Mouse (Mus musculus) myocyte (in vitro differentiated cells): ENCODE measurements around the gene Camk1d.

Experiments
- CEBPB ChIP-seq: IDR thresholded peaks from 2 replicates; pipeline ENCODE4 v1.6.1; 2011; ENCODE audit warnings: mild to moderate bottlenecking, moderate library complexity; ENCODE audit not compliant: poor library complexity, insufficient read depth, severe bottlenecking
- E2F4 ChIP-seq: IDR thresholded peaks from one replicate; pipeline ENCODE4 v1.6.1; 2011; ENCODE audit warnings: mild to moderate bottlenecking, control low read depth, moderate library complexity; ENCODE audit not compliant: insufficient read depth
- MAX ChIP-seq: IDR thresholded peaks from one replicate; pipeline ENCODE4 v1.6.1; 2011; ENCODE audit warnings: low read depth, mild to moderate bottlenecking, control low read depth
- MYOD1 ChIP-seq, 3 experiments: IDR thresholded peaks; one replicate each; pipeline ENCODE4 v1.6.1; 2011; ENCODE audit warnings: control low read depth in 2 of 3, low read depth in 2 of 3, mild to moderate bottlenecking in 2 of 3, moderate library complexity in 1 of 3; ENCODE audit not compliant: insufficient read length in 2 of 3, control insufficient read depth in 1 of 3
- MYOG ChIP-seq, 3 experiments: IDR thresholded peaks; one replicate each; pipeline ENCODE4 v1.6.1; 2011; ENCODE audit warnings: control low read depth in 2 of 3, low read depth in 2 of 3, mild to moderate bottlenecking in 2 of 3; ENCODE audit not compliant: insufficient read length in 2 of 3, control insufficient read depth in 1 of 3, insufficient read depth in 1 of 3
- POLR2A ChIP-seq: IDR thresholded peaks from one replicate; pipeline ENCODE4 v1.6.1; 2011; ENCODE audit warnings: low read depth, mild to moderate bottlenecking, control low read depth, moderate library complexity; ENCODE audit not compliant: insufficient read length
- POLR2AphosphoS2 ChIP-seq: IDR thresholded peaks from one replicate; pipeline ENCODE4 v1.6.1; 2011; ENCODE audit warnings: low read depth, control low read depth; ENCODE audit not compliant: insufficient read length
- REST ChIP-seq: IDR thresholded peaks from one replicate; pipeline ENCODE4 v1.6.1; 2011; ENCODE audit warnings: mild to moderate bottlenecking, control low read depth, moderate library complexity; ENCODE audit not compliant: insufficient read depth, insufficient read length
- SRF ChIP-seq: IDR thresholded peaks from one replicate; pipeline ENCODE4 v1.6.1; 2011; ENCODE audit warnings: low read depth; ENCODE audit not compliant: control insufficient read depth, insufficient read length
- TCF12 ChIP-seq: IDR thresholded peaks from one replicate; pipeline ENCODE4 v1.6.1; 2011; ENCODE audit warnings: mild to moderate bottlenecking, control low read depth; ENCODE audit not compliant: poor library complexity, insufficient read depth, severe bottlenecking
- TCF3 ChIP-seq: IDR thresholded peaks from one replicate; pipeline ENCODE4 v1.6.1; 2011; ENCODE audit warnings: low read depth, control low read depth; ENCODE audit not compliant: insufficient read length
- USF1 ChIP-seq: IDR thresholded peaks from one replicate; pipeline ENCODE4 v1.6.1; 2011; ENCODE audit warnings: low read depth, mild to moderate bottlenecking, control low read depth, moderate library complexity

- TF ChIP-seq POLR2A (no peak), MAX (no peak), POLR2AphosphoS2 (no peak), CEBPB (no peak), TCF3 (no peak), E2F4 (no peak), USF1 (no peak), TCF12 (no peak), MYOD1 (IDR thresholded peaks at IDR 0.05; ENCODE audit: control insufficient read depth in 1 of 3, insufficient read length in 2 of 3, low read depth in 2 of 3) (no peak), MYOG (IDR thresholded peaks at IDR 0.05; ENCODE audit: control insufficient read depth in 1 of 3, insufficient read depth in 1 of 3, insufficient read length in 2 of 3, low read depth in 2 of 3) (no peak), SRF (no peak), REST (no peak)
These were observed 332.3 kb downstream of the Camk1d start for GRCm38 (mm10) chr2:5381712-5382710.
